Mouse (Mus musculus): Measurements from ENCODE around the gene Slc38a11. TPM values are rescaled to one million over a fixed set of nuclear protein-coding genes. Genes with fewer than 3 reads are reported as not detected.

Slc38a11 gene
- polyA plus RNA-seq (2016; fragmentation: Nextera tagmentation; extraction: Ambion mirVana), result 0.52 and 0.53 TPM in 2 replicates

DNA sequence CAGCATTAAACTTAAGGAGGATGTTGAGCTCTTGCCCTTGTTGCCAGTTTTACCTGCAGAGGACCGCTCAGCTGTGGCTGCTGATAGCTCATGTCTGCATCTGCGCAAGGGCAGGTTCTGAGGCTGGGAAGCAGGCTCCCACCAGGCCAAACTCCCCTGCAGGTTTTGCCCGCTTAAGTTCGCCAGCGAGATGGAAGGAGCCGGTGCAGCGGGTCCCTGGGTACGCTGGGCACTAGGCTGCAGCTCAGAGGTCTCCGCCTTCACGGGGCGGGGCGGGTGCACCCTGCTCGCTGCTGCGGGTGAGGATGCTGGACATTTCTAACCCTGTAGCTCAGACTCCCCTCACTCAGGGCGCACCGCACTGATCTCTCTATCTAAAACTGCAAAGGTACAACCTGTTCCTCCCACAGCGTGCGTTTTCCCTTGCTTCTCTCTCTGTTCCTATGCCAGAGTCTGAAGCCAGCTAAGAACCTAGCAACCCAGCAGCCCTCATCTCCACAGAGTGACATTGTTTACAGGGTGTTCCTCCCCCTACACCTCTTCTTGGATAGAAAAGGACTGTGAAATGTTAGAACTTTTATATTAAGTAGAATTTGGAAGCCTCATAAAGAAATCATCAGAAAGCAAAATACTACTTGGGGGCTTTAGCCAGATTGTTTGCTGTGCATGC lies at the start of gene Slc38a11:
Slc38a11 (minus strand) TSS at position 207 of the 670 bp plus-strand sequence.
- H3K4me1 ChIP-seq (replicated peaks), result peaks cover 7% of the 10 kb centered on the region; the same call in 1 of the 2 replicates
- H3K4me3 ChIP-seq (replicated peaks), result peak within 1 kb of the TSS; percentile 26
- no peak within 1 kb of the TSS for H3K27ac ChIP-seq
- no peaks in the 10 kb centered on the region for H3K36me3 ChIP-seq
- H3K9me3 ChIP-seq, result no peaks in the 10 kb centered on the region
- no peak within 1 kb of the TSS for H3K9ac ChIP-seq (replicated peaks)
- 5% methylated on average over 18 of the region's 18 CpGs for WGBS
- H3K27me3 ChIP-seq, result no peaks in the 10 kb centered on the region
- no peak for ATAC-seq (ENCODE audit: insufficient number of reproducible peaks, insufficient read depth, low FRiP score, low TSS enrichment, low read depth)
- H3K4me2 ChIP-seq, result peak within 1 kb of the TSS; percentile 53

- no peak overlapping the region for H3K27ac ChIP-seq
- no peak overlapping the region for H3K4me3 ChIP-seq (replicated peaks)
- no peaks in the 10 kb centered on the region for H3K36me3 ChIP-seq
- H3K9ac ChIP-seq (replicated peaks), result no peak overlapping the region
- no peak overlapping the region for H3K4me2 ChIP-seq
- no peaks in the 10 kb centered on the region for H3K9me3 ChIP-seq
- ATAC-seq (ENCODE audit: insufficient number of reproducible peaks, insufficient read depth, low FRiP score, low TSS enrichment, low read depth), result no peak
- no peaks in the 10 kb centered on the region for H3K4me1 ChIP-seq (replicated peaks)
- 85% methylated on average over 2 of the region's 2 CpGs for WGBS
- H3K27me3 ChIP-seq, result no peaks in the 10 kb centered on the region
These were observed 43.3 kb upstream of the Slc38a11 start for GRCm38 (mm10) chr2:65407110-65407509.

DNA sequence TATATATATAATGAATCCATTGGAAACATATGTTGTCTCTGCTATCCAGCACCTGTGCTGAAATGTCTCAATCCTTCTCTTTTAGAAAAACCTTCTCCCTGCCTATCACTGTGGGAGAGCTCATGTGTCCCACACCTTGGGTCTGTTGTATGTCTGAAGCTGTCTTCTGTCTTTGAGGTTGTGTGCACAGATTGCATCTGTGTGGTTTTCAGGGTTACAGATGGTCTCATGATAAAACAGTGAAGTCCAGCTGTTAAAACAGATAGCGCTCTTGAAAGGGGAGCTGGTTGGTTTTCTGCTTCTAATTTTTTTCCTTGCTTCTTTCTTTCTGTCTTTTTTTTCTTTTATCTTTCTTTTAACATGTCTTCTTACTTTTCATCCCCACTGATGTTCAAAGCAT lies 41.6 kb upstream of the Slc38a11 start:
- WGBS, result 92% methylated on average over 1 of the region's 1 CpGs
- Histone ChIP-seq H3K4me2 (no peak overlapping the region), H3K36me3 (no peaks in the 10 kb centered on the region), H3K9ac (replicated peaks) (no peak overlapping the region), H3K27me3 (no peaks in the 10 kb centered on the region; the same call in 1 of the 2 replicates), H3K9me3 (no peaks in the 10 kb centered on the region), H3K27ac (no peak overlapping the region), H3K4me1 (replicated peaks) (no peaks in the 10 kb centered on the region), H3K4me3 (replicated peaks) (no peak overlapping the region)
- ATAC-seq (ENCODE audit: insufficient number of reproducible peaks, insufficient read depth, low FRiP score, low TSS enrichment, low read depth), result no peak

DNA sequence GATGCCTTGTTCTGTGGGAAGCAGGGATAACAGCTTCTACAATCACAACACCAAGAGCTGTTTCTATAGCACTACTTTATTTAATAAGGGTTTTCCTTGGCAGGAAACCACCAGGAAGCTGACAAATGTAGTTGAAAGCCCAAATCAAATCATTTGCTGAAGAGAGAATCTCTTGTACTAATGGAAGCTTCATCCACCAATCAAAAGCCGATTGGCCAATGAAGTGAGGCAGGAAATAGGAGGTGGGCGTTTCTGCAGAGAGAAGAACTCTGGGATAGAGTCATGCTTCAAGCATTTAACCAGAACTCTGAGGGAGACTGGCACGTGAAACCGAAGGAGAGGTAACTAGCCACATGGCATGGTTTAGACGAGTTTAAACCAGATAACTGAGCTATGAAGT lies 38.2 kb upstream of the Slc38a11 start:
- Histone ChIP-seq H3K27ac (no peak overlapping the region), H3K4me3 (replicated peaks) (no peak overlapping the region), H3K4me1 (replicated peaks) (no peaks in the 10 kb centered on the region), H3K9ac (replicated peaks) (no peak overlapping the region), H3K9me3 (no peaks in the 10 kb centered on the region), H3K27me3 (no peaks in the 10 kb centered on the region; the same call in 1 of the 2 replicates), H3K4me2 (no peak overlapping the region), H3K36me3 (no peaks in the 10 kb centered on the region)
- ATAC-seq (ENCODE audit: insufficient number of reproducible peaks, insufficient read depth, low FRiP score, low TSS enrichment, low read depth), result no peak
- 71% methylated on average over 5 of the region's 5 CpGs for WGBS

GRCm38 (mm10) chr2:65399938-65400337 lies 36.1 kb upstream of the Slc38a11 start:
- Histone ChIP-seq H3K4me2 (no peak overlapping the region), H3K9ac (replicated peaks) (no peak overlapping the region), H3K4me3 (replicated peaks) (no peak overlapping the region), H3K27me3 (no peaks in the 10 kb centered on the region; the same call in 1 of the 2 replicates), H3K36me3 (no peaks in the 10 kb centered on the region), H3K4me1 (replicated peaks) (no peaks in the 10 kb centered on the region), H3K27ac (no peak overlapping the region), H3K9me3 (no peaks in the 10 kb centered on the region)
- no peak for ATAC-seq (ENCODE audit: insufficient number of reproducible peaks, insufficient read depth, low FRiP score, low TSS enrichment, low read depth)
- WGBS, result 90% methylated on average over 5 of the region's 5 CpGs

- no peak overlapping the region for H3K27ac ChIP-seq
- H3K36me3 ChIP-seq, result no peaks in the 10 kb centered on the region
- H3K9me3 ChIP-seq, result no peaks in the 10 kb centered on the region
- H3K9ac ChIP-seq (replicated peaks), result no peak overlapping the region
- H3K4me2 ChIP-seq, result no peak overlapping the region
- no peaks in the 10 kb centered on the region; the same call in 1 of the 2 replicates for H3K27me3 ChIP-seq
- H3K4me1 ChIP-seq (replicated peaks), result no peaks in the 10 kb centered on the region
- H3K4me3 ChIP-seq (replicated peaks), result no peak overlapping the region
- ATAC-seq (ENCODE audit: insufficient number of reproducible peaks, insufficient read depth, low FRiP score, low TSS enrichment, low read depth), result no peak
- 14% methylated on average over 3 of the region's 3 CpGs for WGBS
These were observed 32.3 kb upstream of the Slc38a11 start for GRCm38 (mm10) chr2:65396128-65396527.

DNA sequence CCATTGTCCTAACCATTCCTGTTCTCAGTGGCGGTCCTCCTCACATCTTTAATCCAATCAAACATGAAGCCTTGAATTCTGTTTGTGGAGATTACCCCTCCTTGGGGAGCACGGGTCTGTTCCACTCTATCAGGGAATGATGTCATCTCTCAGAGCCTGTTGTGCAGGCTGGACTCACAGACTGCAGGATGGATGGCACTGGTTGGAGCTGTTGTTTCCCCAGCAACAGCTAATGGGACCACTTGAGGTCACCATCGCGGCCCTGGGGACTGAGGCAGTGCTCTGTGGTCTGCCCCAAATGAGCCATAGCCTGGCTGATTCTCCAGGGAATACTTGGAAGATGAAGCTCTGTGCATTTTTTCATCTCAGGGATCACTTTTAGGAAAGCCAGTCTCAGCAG lies 29.2 kb upstream of the Slc38a11 start:
- 75% methylated on average over 4 of the region's 4 CpGs for WGBS
- H3K4me2 ChIP-seq, result no peak overlapping the region
- H3K9ac ChIP-seq (replicated peaks), result no peak overlapping the region
- no peaks in the 10 kb centered on the region for H3K4me1 ChIP-seq (replicated peaks)
- no peaks in the 10 kb centered on the region for H3K9me3 ChIP-seq
- no peak for ATAC-seq (ENCODE audit: insufficient number of reproducible peaks, insufficient read depth, low FRiP score, low TSS enrichment, low read depth)
- H3K4me3 ChIP-seq (replicated peaks), result no peak overlapping the region
- no peaks in the 10 kb centered on the region for H3K27me3 ChIP-seq
- H3K36me3 ChIP-seq, result no peaks in the 10 kb centered on the region
- no peak overlapping the region for H3K27ac ChIP-seq

GRCm38 (mm10) chr2:65391322-65391721 lies 27.5 kb upstream of the Slc38a11 start:
- Histone ChIP-seq H3K9me3 (no peaks in the 10 kb centered on the region), H3K4me2 (no peak overlapping the region), H3K4me3 (replicated peaks) (no peak overlapping the region), H3K27ac (no peak overlapping the region), H3K9ac (replicated peaks) (no peak overlapping the region), H3K27me3 (no peaks in the 10 kb centered on the region), H3K36me3 (no peaks in the 10 kb centered on the region), H3K4me1 (replicated peaks) (no peaks in the 10 kb centered on the region)
- 91% methylated on average over 6 of the region's 6 CpGs for WGBS
- ATAC-seq (ENCODE audit: insufficient number of reproducible peaks, insufficient read depth, low FRiP score, low TSS enrichment, low read depth), result no peak

GRCm38 (mm10) chr2:65384815-65385214 lies 21.0 kb upstream of the Slc38a11 start:
- Histone ChIP-seq H3K9me3 (no peaks in the 10 kb centered on the region), H3K27me3 (no peaks in the 10 kb centered on the region), H3K4me2 (no peak overlapping the region), H3K36me3 (no peaks in the 10 kb centered on the region), H3K27ac (no peak overlapping the region), H3K4me3 (replicated peaks) (no peak overlapping the region), H3K9ac (replicated peaks) (no peak overlapping the region), H3K4me1 (replicated peaks) (peaks cover 12% of the 10 kb centered on the region)
- 90% methylated on average over 6 of the region's 6 CpGs for WGBS
- ATAC-seq (ENCODE audit: insufficient number of reproducible peaks, insufficient read depth, low FRiP score, low TSS enrichment, low read depth), result no peak

DNA sequence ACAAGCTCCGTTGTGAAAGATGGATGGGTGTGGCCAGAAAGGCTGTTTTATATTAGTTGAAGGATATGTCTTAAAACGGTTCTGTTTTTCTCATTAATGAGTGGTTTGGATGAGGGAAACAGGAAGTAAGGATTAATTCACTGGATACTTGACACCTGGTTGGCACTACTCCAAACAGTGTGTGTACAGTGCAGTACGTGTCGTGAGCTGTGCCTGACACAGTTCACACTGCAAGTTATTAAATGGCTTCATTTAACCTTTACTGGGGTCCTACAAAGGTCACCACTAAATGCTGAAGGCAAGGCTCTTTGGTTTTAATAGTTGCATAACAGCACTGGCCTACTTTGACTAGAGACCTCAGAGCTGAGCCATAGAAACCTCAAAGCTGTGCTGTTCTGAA lies 18.7 kb upstream of the Slc38a11 start:
- Histone ChIP-seq H3K9me3 (no peaks in the 10 kb centered on the region), H3K4me1 (replicated peaks) (peaks cover 12% of the 10 kb centered on the region), H3K4me3 (replicated peaks) (no peak overlapping the region), H3K27me3 (no peaks in the 10 kb centered on the region), H3K4me2 (no peak overlapping the region), H3K9ac (replicated peaks) (no peak overlapping the region), H3K27ac (no peak overlapping the region), H3K36me3 (no peaks in the 10 kb centered on the region)
- 1% methylated on average over 4 of the region's 4 CpGs for WGBS
- ATAC-seq (ENCODE audit: insufficient number of reproducible peaks, insufficient read depth, low FRiP score, low TSS enrichment, low read depth), result peak; percentile 97

GRCm38 (mm10) chr2:65378425-65378824 lies 14.6 kb upstream of the Slc38a11 start:
- H3K27me3 ChIP-seq, result no peaks in the 10 kb centered on the region
- ATAC-seq (ENCODE audit: insufficient number of reproducible peaks, insufficient read depth, low FRiP score, low TSS enrichment, low read depth), result no peak

GRCm38 (mm10) chr2:65374410-65374809 lies 10.6 kb upstream of the Slc38a11 start:
- H3K4me1 ChIP-seq (replicated peaks), result no peaks in the 10 kb centered on the region; the same call in 1 of the 2 replicates
- no peak overlapping the region for H3K9ac ChIP-seq (replicated peaks)
- H3K36me3 ChIP-seq, result no peaks in the 10 kb centered on the region
- H3K9me3 ChIP-seq, result no peaks in the 10 kb centered on the region
- H3K27me3 ChIP-seq, result no peaks in the 10 kb centered on the region
- 86% methylated on average over 5 of the region's 5 CpGs for WGBS
- no peak for ATAC-seq (ENCODE audit: insufficient number of reproducible peaks, insufficient read depth, low FRiP score, low TSS enrichment, low read depth)
- no peak overlapping the region for H3K4me2 ChIP-seq
- H3K4me3 ChIP-seq (replicated peaks), result no peak overlapping the region
- no peak overlapping the region for H3K27ac ChIP-seq

More at GRCm38 (mm10) chr2:65378425-65378824, 14.6 kb upstream of the Slc38a11 start:
- Histone ChIP-seq H3K9ac (replicated peaks) (no peak overlapping the region), H3K4me3 (replicated peaks) (no peak overlapping the region), H3K36me3 (no peaks in the 10 kb centered on the region), H3K27ac (no peak overlapping the region), H3K4me2 (no peak overlapping the region), H3K9me3 (no peaks in the 10 kb centered on the region), H3K4me1 (replicated peaks) (peaks cover 12% of the 10 kb centered on the region)
- 61% methylated on average over 4 of the region's 4 CpGs for WGBS

Measured in limb, embryonic 12.5 days (tissue).